Comparison of ENCODE assay signal across 10 mouse cellular contexts in the genomic region with DNA sequence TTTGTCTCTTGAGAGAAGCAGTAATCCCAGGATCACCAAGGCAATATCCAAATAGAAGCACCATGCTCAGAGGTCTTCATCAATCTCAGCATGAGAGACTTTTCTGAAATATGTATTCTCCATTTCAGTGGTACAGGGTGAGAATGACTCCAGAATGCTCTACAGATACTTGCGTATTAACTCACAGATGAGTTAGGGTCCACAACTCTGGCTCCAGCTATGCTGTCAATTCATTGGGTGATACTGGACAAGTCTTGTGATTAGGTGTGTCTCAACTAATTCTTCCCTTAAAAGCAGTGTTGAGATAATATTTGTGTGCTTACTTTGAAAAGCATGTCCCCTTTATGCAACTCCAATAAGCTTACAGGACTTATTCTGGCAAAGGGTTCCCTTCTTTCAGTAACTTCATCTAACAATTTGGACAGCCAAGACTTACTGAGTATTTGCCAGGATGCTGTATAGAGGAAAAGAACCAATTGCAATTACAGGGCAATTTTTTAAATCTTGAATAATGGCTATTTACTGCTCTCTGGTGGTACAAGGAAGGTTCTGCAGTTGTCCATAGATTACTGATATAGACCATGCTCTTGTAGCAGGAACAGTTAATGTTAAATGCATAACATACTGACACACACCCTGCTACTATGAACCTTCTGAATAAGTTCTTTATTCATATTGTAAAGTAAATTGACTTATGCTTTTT.
DNase-seq lines count a peak whose midpoint lies in the region; ATAC-seq and TF ChIP-seq lines count a peak whose summit lies in the region.
"Had no signal": no experiment of that assay in that cellular context is flagged by ENCODE, and none has a peak within 500 bp of the region (broad histone marks: within the 10 kb centered on the region; RNA-seq: fewer than 3 reads in every experiment).

No protein-coding gene starts in this region.

- 93% methylated on average over 1 of the region's 1 CpGs for WGBS in forebrain, embryonic 12.5 days
- 100% methylated on average over 1 of the region's 1 CpGs for WGBS in forebrain, embryonic 11.5 days
- 86% methylated on average over 1 of the region's 1 CpGs for WGBS in liver, postnatal 0 days (ENCODE audit: insufficient replicate concordance)
- WGBS in midbrain, embryonic 16.5 days: 100% methylated on average over 1 of the region's 1 CpGs

- H3K4me1 ChIP-seq in forebrain, embryonic 12.5 days: no peaks in the 10 kb centered on the region
- H3K4me1 ChIP-seq in forebrain, embryonic 11.5 days (replicated peaks; ENCODE audit: control insufficient read depth, insufficient read depth, low read length): no peaks in the 10 kb centered on the region
- no peaks in the 10 kb centered on the region for H3K4me1 ChIP-seq in liver, postnatal 0 days (ENCODE audit: insufficient read depth)
- H3K4me1 ChIP-seq in midbrain, embryonic 16.5 days (ENCODE audit: control insufficient read depth, insufficient read depth, low read length): no peaks in the 10 kb centered on the region

- no peak overlapping the region for H3K4me3 ChIP-seq in forebrain, embryonic 12.5 days (replicated peaks)
- no peak overlapping the region for H3K4me3 ChIP-seq in forebrain, embryonic 11.5 days (ENCODE audit: low read depth, low read length)
- H3K4me3 ChIP-seq in liver, postnatal 0 days (ENCODE audit: low read depth, low read length): no peak overlapping the region
- no peak overlapping the region for H3K4me3 ChIP-seq in midbrain, embryonic 16.5 days (ENCODE audit: low read depth, low read length)

- peak; percentile 33; the same call in 1 of the 2 replicates for ATAC-seq in forebrain, embryonic 12.5 days (ENCODE audit: low FRiP score)
- no peak for ATAC-seq in forebrain, embryonic 11.5 days (replicated peaks; ENCODE audit: low FRiP score)
- no peak for ATAC-seq in liver, postnatal 0 days
- peak; percentile 71; the same call in 1 of the 2 replicates for ATAC-seq in midbrain, embryonic 16.5 days
- no peak for ATAC-seq in erythroid progenitor cell, adult 5-6 weeks (replicated peaks; ENCODE audit: low FRiP score, poor library complexity, severe bottlenecking)

- H3K27ac ChIP-seq in forebrain, embryonic 12.5 days: no peak overlapping the region
- no peak overlapping the region for H3K27ac ChIP-seq in forebrain, embryonic 11.5 days (ENCODE audit: low read depth, low read length)
- H3K27ac ChIP-seq in liver, postnatal 0 days (ENCODE audit: low read depth): no peak overlapping the region
- no peak overlapping the region for H3K27ac ChIP-seq in midbrain, embryonic 16.5 days (ENCODE audit: low read length)

- no peak overlapping the region for H3K4me2 ChIP-seq in forebrain, embryonic 12.5 days
- H3K4me2 ChIP-seq in forebrain, embryonic 11.5 days (ENCODE audit: low read depth, low read length, severe bottlenecking): no peak overlapping the region
- H3K4me2 ChIP-seq in liver, postnatal 0 days (ENCODE audit: low read depth, low read length): no peak overlapping the region
- no peak overlapping the region for H3K4me2 ChIP-seq in midbrain, embryonic 16.5 days (ENCODE audit: low read length)

- no peaks in the 10 kb centered on the region for H3K36me3 ChIP-seq in forebrain, embryonic 12.5 days (replicated peaks)
- no peaks in the 10 kb centered on the region for H3K36me3 ChIP-seq in forebrain, embryonic 11.5 days (ENCODE audit: control insufficient read depth, insufficient read depth, low read length)
- H3K36me3 ChIP-seq in liver, postnatal 0 days (replicated peaks; ENCODE audit: insufficient read depth, low read length): no peaks in the 10 kb centered on the region
- no peaks in the 10 kb centered on the region for H3K36me3 ChIP-seq in midbrain, embryonic 16.5 days (ENCODE audit: control insufficient read depth, insufficient read depth, low read length)

- TF ChIP-seq CTCF in liver, postnatal 0 days (IDR thresholded peaks at IDR 0.05; ENCODE audit: low read depth): peak; percentile 40

- no peak for DNase-seq in forebrain, embryonic 11.5 days (ENCODE audit: low spot score)
- DNase-seq in liver, postnatal 0 days: no peak
- no peak for DNase-seq in liver
- DNase-seq in embryo, embryonic 11 days: peak; percentile 52
- DNase-seq in right cerebral cortex, postnatal 14 days: no peak
- DNase-seq: gastrocnemius, postnatal 25 days; kidney, adult 8-10 months had no signal

- no peaks in the 10 kb centered on the region for H3K9me3 ChIP-seq in forebrain, embryonic 12.5 days
- no peaks in the 10 kb centered on the region for H3K9me3 ChIP-seq in forebrain, embryonic 11.5 days (ENCODE audit: control insufficient read depth, low read length)
- H3K9me3 ChIP-seq in liver, postnatal 0 days (ENCODE audit: low read length): no peaks in the 10 kb centered on the region
- no peaks in the 10 kb centered on the region for H3K9me3 ChIP-seq in midbrain, embryonic 16.5 days (replicated peaks; ENCODE audit: control insufficient read depth, low read length, poor library complexity, severe bottlenecking)

- TF ChIP-seq EP300 in liver, postnatal 0 days (IDR thresholded peaks at IDR 0.05; ENCODE audit: low read depth): no peak

- no peaks in the 10 kb centered on the region for H3K27me3 ChIP-seq in forebrain, embryonic 12.5 days
- no peaks in the 10 kb centered on the region for H3K27me3 ChIP-seq in forebrain, embryonic 11.5 days (ENCODE audit: control insufficient read depth, insufficient read depth, low read length)
- no peaks in the 10 kb centered on the region for H3K27me3 ChIP-seq in liver, postnatal 0 days (ENCODE audit: insufficient read depth, low read length)
- H3K27me3 ChIP-seq in midbrain, embryonic 16.5 days (ENCODE audit: control insufficient read depth, insufficient read depth, low read depth, low read length): no peaks in the 10 kb centered on the region

- no peak overlapping the region for H3K9ac ChIP-seq in forebrain, embryonic 12.5 days
- H3K9ac ChIP-seq in forebrain, embryonic 11.5 days (ENCODE audit: low read length): no peak overlapping the region
- no peak overlapping the region for H3K9ac ChIP-seq in liver, postnatal 0 days (replicated peaks)
- no peak overlapping the region for H3K9ac ChIP-seq in midbrain, embryonic 16.5 days (ENCODE audit: low read depth, low read length)

Comparison
In these comparisons a context has a peak if more than half of its experiments do, and no peak if none do; other contexts are left out.
1. ATAC-seq: peak in forebrain, embryonic 12.5 days (single experiment) and midbrain, embryonic 16.5 days (single experiment); none in forebrain, embryonic 11.5 days (single experiment), liver, postnatal 0 days (single experiment) and erythroid progenitor cell, adult 5-6 weeks (single experiment).